Mouse (Mus musculus) right cerebral cortex, postnatal 25 days (tissue): ENCODE data around the gene Slc44a4.
"Not testable (repeated sequence)": the region's sequence is repeated elsewhere in the genome, so short reads cannot be mapped to it uniquely, and the experiment has no call there.

ENCODE experiments used
- DNase-seq: peaks from one replicate; pipeline ENCODE4 v3.0.0; 2022

Slc44a4 gene

GRCm38 (mm10) chr17:34944362-34944761 lies 30.1 kb downstream of the Slc44a4 start:
- no peak for DNase-seq

- DNase-seq, result no peak
Measured at GRCm38 (mm10) chr17:34946486-34947140, 32.3 kb downstream of the Slc44a4 start.

- DNase-seq, result no peak
Measured at GRCm38 (mm10) chr17:34947606-34948005, 33.3 kb downstream of the Slc44a4 start.

- DNase-seq, result not testable (repeated sequence)
Measured at GRCm38 (mm10) chr17:34948721-34949552, 34.7 kb downstream of the Slc44a4 start.

GRCm38 (mm10) chr17:34949553-34949969 lies 35.3 kb downstream of the Slc44a4 start:
- no peak for DNase-seq

GRCm38 (mm10) chr17:34950514-34951455 lies 36.5 kb downstream of the Slc44a4 start:
- DNase-seq, result no peak

GRCm38 (mm10) chr17:34951636-34952377 lies 37.5 kb downstream of the Slc44a4 start:
- peak; percentile 70 for DNase-seq

GRCm38 (mm10) chr17:34952378-34953040 lies 38.2 kb downstream of the Slc44a4 start:
- no peak for DNase-seq

- DNase-seq, result no peak
Measured at GRCm38 (mm10) chr17:34953258-34953657, 39.0 kb downstream of the Slc44a4 start.

GRCm38 (mm10) chr17:34953904-34954303 lies 39.6 kb downstream of the Slc44a4 start:
- DNase-seq, result no peak

- no peak for DNase-seq
Measured at GRCm38 (mm10) chr17:34954831-34955230, 40.6 kb downstream of the Slc44a4 start.

GRCm38 (mm10) chr17:34955884-34956283 lies 41.6 kb downstream of the Slc44a4 start:
- no peak for DNase-seq

GRCm38 (mm10) chr17:34956340-34956739 lies 42.1 kb downstream of the Slc44a4 start:
- DNase-seq, result no peak

GRCm38 (mm10) chr17:34957291-34957690 lies 43.0 kb downstream of the Slc44a4 start:
- not testable (repeated sequence) for DNase-seq

GRCm38 (mm10) chr17:34957966-34958365 lies 43.7 kb downstream of the Slc44a4 start:
- not testable (repeated sequence) for DNase-seq

GRCm38 (mm10) chr17:34958734-34959129 lies 44.5 kb downstream of the Slc44a4 start:
- not testable (repeated sequence) for DNase-seq

GRCm38 (mm10) chr17:34959130-34959778 lies 45.0 kb downstream of the Slc44a4 start, which contains the start of gene Hspa1b:
Hspa1b (minus strand) TSS chr17:34959238.
- peak; percentile 78 for DNase-seq

GRCm38 (mm10) chr17:34959881-34960515 lies 45.7 kb downstream of the Slc44a4 start:
- DNase-seq, result no peak

GRCm38 (mm10) chr17:34960702-34961493 lies 46.6 kb downstream of the Slc44a4 start:
- DNase-seq, result no peak

GRCm38 (mm10) chr17:34962125-34962524 lies 47.9 kb downstream of the Slc44a4 start:
- no peak for DNase-seq
